Mouse (Mus musculus) testis, adult 2 months (tissue): Measurements from ENCODE around the gene Baz1a. TPM values are rescaled to one million over a fixed set of nuclear protein-coding genes. Genes with fewer than 3 reads are reported as not detected.
"Not testable (repeated sequence)": the region's sequence is repeated elsewhere in the genome, so short reads cannot be mapped to it uniquely, and the experiment has no call there.

Source experiments
- H3K27ac ChIP-seq: fragments of 200-500 bp; 2 replicates; pipeline ENCODE4 v1.5.1; 2012; ENCODE audit warnings: low read depth, low read length; ENCODE audit not compliant: control insufficient read depth, insufficient read depth
- H3K27me3 ChIP-seq: fragments of 200-500 bp; 2 replicates; pipeline ENCODE4 v1.6.1; 2012; ENCODE audit warnings: mild to moderate bottlenecking, low read length, moderate library complexity; ENCODE audit not compliant: control insufficient read depth, insufficient read depth
- H3K36me3 ChIP-seq: fragments of 200-500 bp; 2 replicates; pipeline ENCODE4 v1.6.1; 2012; ENCODE audit warnings: mild to moderate bottlenecking, low read length; ENCODE audit not compliant: control insufficient read depth, insufficient read depth
- H3K4me1 ChIP-seq: fragments of 200-500 bp; 2 replicates; pipeline ENCODE4 v1.6.1; 2012; ENCODE audit warnings: low read length; ENCODE audit not compliant: control insufficient read depth, insufficient read depth
- H3K4me3 ChIP-seq: fragments of 200-500 bp; 2 replicates; pipeline ENCODE4 v1.5.1; 2012; ENCODE audit warnings: low read depth, mild to moderate bottlenecking, low read length, moderate library complexity, mixed read lengths; ENCODE audit not compliant: control insufficient read depth
- CTCF ChIP-seq: fragments of 200-500 bp; IDR thresholded peaks from 2 replicates; pipeline ENCODE4 v1.5.1; 2012; ENCODE audit warnings: low read depth, mild to moderate bottlenecking, inconsistent platforms, low read length, moderate library complexity; ENCODE audit not compliant: control insufficient read depth, insufficient read depth, insufficient replicate concordance
- POLR2A ChIP-seq: fragments of 200-500 bp; IDR thresholded peaks from 2 replicates; pipeline ENCODE4 v1.6.1; 2012; ENCODE audit warnings: low read depth, mild to moderate bottlenecking, inconsistent platforms, low read length, moderate library complexity; ENCODE audit not compliant: control insufficient read depth
- polyA plus RNA-seq: library from polyadenylated mRNA; depleted of rRNA; stranded (reverse); fragments of >200 nt; gene quantifications from 2 replicates; pipeline ENCODE4 v1.2.3, GENCODE M21; 2012

The Baz1a gene
- polyA plus RNA-seq, 1 experiment, result 50.0 TPM

GRCm38 (mm10) chr12:54965532-54966160 lies 48.5 kb downstream of the Baz1a start:
- no peaks in the 10 kb centered on the region for H3K27me3 ChIP-seq
- no peak overlapping the region for H3K4me3 ChIP-seq
- no peaks in the 10 kb centered on the region for H3K4me1 ChIP-seq
- H3K36me3 ChIP-seq, result no peaks in the 10 kb centered on the region
- TF ChIP-seq POLR2A (no peak), CTCF (no peak)
- no peak overlapping the region for H3K27ac ChIP-seq

- no peaks in the 10 kb centered on the region for H3K27me3 ChIP-seq
- H3K36me3 ChIP-seq, result no peaks in the 10 kb centered on the region
- H3K4me3 ChIP-seq, result no peak overlapping the region
- no peaks in the 10 kb centered on the region for H3K4me1 ChIP-seq
- no peak for TF ChIP-seq CTCF
- TF ChIP-seq POLR2A, result no peak
- no peak overlapping the region for H3K27ac ChIP-seq
Observed at GRCm38 (mm10) chr12:54959569-54959968, 54.6 kb downstream of the Baz1a start.

- H3K27me3 ChIP-seq, result no peaks in the 10 kb centered on the region
- H3K4me1 ChIP-seq, result no peaks in the 10 kb centered on the region
Observed at GRCm38 (mm10) chr12:54956974-54957373, 57.2 kb downstream of the Baz1a start.

GRCm38 (mm10) chr12:54956457-54956856 lies 57.7 kb downstream of the Baz1a start:
- H3K36me3 ChIP-seq, result no peaks in the 10 kb centered on the region
- H3K4me1 ChIP-seq, result no peaks in the 10 kb centered on the region
- H3K27me3 ChIP-seq, result no peaks in the 10 kb centered on the region
- TF ChIP-seq POLR2A, result no peak
- TF ChIP-seq CTCF, result no peak
- no peak overlapping the region for H3K27ac ChIP-seq
- H3K4me3 ChIP-seq, result no peak overlapping the region

More at GRCm38 (mm10) chr12:54956974-54957373, 57.2 kb downstream of the Baz1a start:
- Histone ChIP-seq H3K4me3 (no peak overlapping the region), H3K36me3 (no peaks in the 10 kb centered on the region), H3K27ac (no peak overlapping the region)
- no peak for TF ChIP-seq POLR2A
- TF ChIP-seq CTCF, result no peak

- H3K36me3 ChIP-seq, result peaks cover 1% of the 10 kb centered on the region
- H3K4me1 ChIP-seq, result no peaks in the 10 kb centered on the region
- H3K27me3 ChIP-seq, result no peaks in the 10 kb centered on the region
- TF ChIP-seq POLR2A (no peak), CTCF (no peak)
- H3K27ac ChIP-seq, result no peak overlapping the region
- no peak overlapping the region for H3K4me3 ChIP-seq
Observed at GRCm38 (mm10) chr12:54946116-54946515, 68.0 kb downstream of the Baz1a start.

GRCm38 (mm10) chr12:54942586-54943157 lies 71.5 kb downstream of the Baz1a start:
- not testable (repeated sequence) for H3K36me3 ChIP-seq, H3K4me1 ChIP-seq, H3K27me3 ChIP-seq, H3K4me3 ChIP-seq, H3K27ac ChIP-seq

- not testable (repeated sequence) for H3K36me3 ChIP-seq, H3K4me3 ChIP-seq, H3K27ac ChIP-seq, H3K27me3 ChIP-seq, H3K4me1 ChIP-seq
Observed at GRCm38 (mm10) chr12:54937581-54938343, 76.4 kb downstream of the Baz1a start.

- Histone ChIP-seq H3K36me3 (no peaks in the 10 kb centered on the region; the same call in 1 of the 2 replicates), H3K27ac (no peak overlapping the region), H3K27me3 (no peaks in the 10 kb centered on the region), H3K4me1 (no peaks in the 10 kb centered on the region), H3K4me3 (no peak overlapping the region)
- TF ChIP-seq CTCF (no peak), POLR2A (no peak)
Observed at GRCm38 (mm10) chr12:54910387-54910786, 103.8 kb downstream of the Baz1a start.

GRCm38 (mm10) chr12:54892559-54892958 lies 121.6 kb downstream of the Baz1a start:
- not testable (repeated sequence) for H3K4me3 ChIP-seq, H3K27me3 ChIP-seq, H3K27ac ChIP-seq, H3K36me3 ChIP-seq, H3K4me1 ChIP-seq
